Mouse (Mus musculus) inflammation-experienced regulatory T-cells, adult 6 months (primary cell): Measurements from ENCODE around the gene Bpifb6. TPM values are rescaled to one million over a fixed set of nuclear protein-coding genes. Genes with fewer than 3 reads are reported as not detected.

Source experiments
- polyA plus RNA-seq, 3 experiments: library from polyadenylated mRNA; unstranded; fragments of 100-300 nt; shearing (Covaris generic); gene quantifications; one replicate each; pipeline ENCODE4 v1.2.1; 2017

The Bpifb6 gene
- polyA plus RNA-seq, 3 experiments from 2014 or later, result not detected

Other genes starting within 250 kb of the Bpifb6 start
- gene Dnmt3c, start 203.7 kb upstream of the Bpifb6 start, polyA plus RNA-seq, result not detected
- 100 to 1,000 TPM; 267 to 340 (median 269) TPM for gene Mapre1, start 159.1 kb upstream of the Bpifb6 start, polyA plus RNA-seq
- under 1 TPM in 2 of 3 experiments, not detected in 1; 0.21 to 0.38 TPM for gene Efcab8, start 120.5 kb upstream of the Bpifb6 start, polyA plus RNA-seq
- gene Sun5, start 29.3 kb upstream of the Bpifb6 start, polyA plus RNA-seq, result not detected
- gene Bpifb2, start 25.3 kb upstream of the Bpifb6 start, polyA plus RNA-seq, result not detected
- not detected for gene Bpifb3, start 17.8 kb downstream of the Bpifb6 start, polyA plus RNA-seq
- not detected for gene Bpifb4, start 37.8 kb downstream of the Bpifb6 start, polyA plus RNA-seq
- not detected for gene Bpifa6, start 74.6 kb downstream of the Bpifb6 start, polyA plus RNA-seq
- not detected for gene Bpifa2, start 107.9 kb downstream of the Bpifb6 start, polyA plus RNA-seq
- gene Bpifa3, start 229.9 kb downstream of the Bpifb6 start, polyA plus RNA-seq, result not detected
- gene Bpifa1, start 242.5 kb downstream of the Bpifb6 start, polyA plus RNA-seq, result not detected